Mouse (Mus musculus) erythroid progenitor cell, adult 5-6 weeks (primary cell): ENCODE results near the gene Zxdc. TPM values are rescaled to one million over a fixed set of nuclear protein-coding genes. Genes with fewer than 3 reads are reported as not detected.

Source experiments
- ATAC-seq: replicated peaks from 2 replicates; pipeline ENCODE4 v1.8.0; 2016; ENCODE audit warnings: moderate number of reproducible peaks, mild to moderate bottlenecking, moderate TSS enrichment, inconsistent platforms; ENCODE audit not compliant: poor library complexity, low FRiP score, severe bottlenecking
- total RNA-seq, 2 experiments: library from RNA; stranded (forward) in 1 of 2; stranded (reverse) in 1 of 2; fragments of 150-400 nt in 1 of 2; fragments of 186-747, 209-891 nt in 1 of 2; gene quantifications; 2 replicates each; pipeline versions ENCODE4 v1.2.3 to v1.2.4; 2015 to 2017; ENCODE audit warnings: low replicate concordance in 2 of 2

The Zxdc gene
- total RNA-seq (2015; ENCODE audit: low replicate concordance): 0.84 and 2.2 TPM in 2 replicates
- 3.9 and 5.1 TPM in 2 replicates for total RNA-seq (2017; ENCODE audit: low replicate concordance)

DNA sequence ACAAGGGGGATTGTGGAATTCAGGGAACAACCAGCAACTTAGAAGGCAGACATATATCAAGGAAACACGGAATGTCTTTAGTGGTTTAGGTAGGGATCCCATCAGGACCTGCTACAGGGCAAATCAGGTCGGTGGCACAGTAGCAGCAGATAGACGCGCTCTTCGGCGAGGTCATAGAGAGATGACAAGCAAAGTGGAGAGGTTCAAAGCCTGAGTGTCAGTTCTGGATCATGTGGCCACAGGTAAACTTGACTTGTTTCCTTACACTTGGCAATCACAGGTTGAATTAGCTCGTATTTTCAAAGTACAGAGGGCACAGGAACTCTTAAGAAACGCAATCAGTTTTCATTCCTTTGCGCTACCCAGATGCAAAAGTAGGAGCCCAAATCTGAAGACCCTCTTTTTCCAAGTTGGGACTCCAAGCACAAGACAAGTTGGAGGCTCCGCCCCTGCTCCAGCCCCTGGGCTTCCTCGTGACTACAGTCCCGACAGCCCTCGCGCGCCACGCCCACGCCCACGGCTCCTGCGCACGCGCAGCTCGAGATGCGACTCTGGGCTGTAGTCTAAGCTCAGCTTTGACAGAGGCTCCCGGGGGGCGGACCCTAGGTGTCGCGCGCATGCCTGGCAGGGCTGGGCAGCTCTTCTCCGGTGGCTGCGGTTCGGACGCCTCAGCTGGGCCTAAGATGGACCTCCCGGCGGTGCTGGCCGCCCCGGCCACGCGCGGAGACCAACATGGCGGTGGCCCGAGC lies at the start of gene Zxdc:
Zxdc (plus strand) TSS at position 517 of the 749 bp plus-strand sequence.
- peak; percentile 83 for ATAC-seq

DNA sequence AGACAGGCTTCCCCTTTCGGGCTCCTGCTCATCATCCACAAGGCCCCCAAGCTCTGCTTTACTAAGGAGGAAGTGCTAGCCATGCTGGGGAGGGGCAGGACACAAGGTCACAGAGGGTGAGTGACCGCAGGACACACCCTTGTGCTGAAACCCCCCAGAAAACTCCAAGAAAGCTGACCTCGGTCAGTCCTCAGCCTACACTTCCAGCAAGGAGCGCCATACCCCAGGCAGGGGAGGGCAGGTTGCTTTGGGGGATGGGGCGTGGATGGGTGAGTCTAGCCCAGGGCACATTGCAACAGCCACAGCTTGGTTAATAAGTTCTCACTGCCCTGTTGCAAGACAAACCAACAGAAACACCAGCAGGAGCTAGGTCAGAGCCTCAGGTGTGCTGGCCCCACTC lies 48.9 kb upstream of the Zxdc start:
- ATAC-seq: no peak

DNA sequence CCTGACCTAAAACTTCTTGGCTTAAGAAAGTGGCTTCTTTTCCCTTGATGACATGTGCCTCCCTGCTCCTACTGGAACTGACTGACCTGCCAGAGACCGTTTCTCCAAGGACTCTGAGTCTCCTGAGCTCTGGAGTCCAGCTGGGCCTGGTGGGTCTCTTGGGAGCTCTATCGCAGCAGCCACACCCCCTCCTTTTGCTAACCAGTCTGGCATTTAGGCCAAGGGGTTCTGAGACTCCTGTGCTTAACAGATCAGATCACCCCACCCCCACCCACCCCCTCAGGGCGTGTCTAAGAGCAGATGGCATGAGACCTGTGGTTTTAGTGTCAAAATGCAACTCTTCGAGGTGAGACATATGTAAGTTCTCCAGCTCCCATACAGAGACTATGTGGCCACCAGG lies 47.5 kb upstream of the Zxdc start:
- no peak for ATAC-seq

DNA sequence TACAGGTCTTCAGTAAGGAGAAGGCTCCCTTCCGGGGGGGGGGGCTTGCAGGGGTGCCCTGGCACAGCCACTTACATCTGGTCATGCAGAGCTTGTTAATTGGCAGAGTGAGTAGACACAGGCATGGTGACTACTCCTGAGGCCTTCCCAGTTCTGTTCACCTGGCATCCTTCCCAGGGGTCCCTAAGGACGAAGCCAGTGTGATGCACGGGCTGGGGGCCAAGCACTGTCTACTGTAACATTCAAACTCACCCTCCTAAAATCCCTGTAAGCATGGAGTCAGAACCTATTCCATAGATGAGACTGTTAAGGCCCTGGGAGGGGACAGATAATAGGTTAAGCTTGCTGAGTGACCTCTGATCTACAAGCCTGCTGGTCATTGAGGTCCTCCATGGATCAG lies 45.3 kb upstream of the Zxdc start:
- no peak for ATAC-seq

DNA sequence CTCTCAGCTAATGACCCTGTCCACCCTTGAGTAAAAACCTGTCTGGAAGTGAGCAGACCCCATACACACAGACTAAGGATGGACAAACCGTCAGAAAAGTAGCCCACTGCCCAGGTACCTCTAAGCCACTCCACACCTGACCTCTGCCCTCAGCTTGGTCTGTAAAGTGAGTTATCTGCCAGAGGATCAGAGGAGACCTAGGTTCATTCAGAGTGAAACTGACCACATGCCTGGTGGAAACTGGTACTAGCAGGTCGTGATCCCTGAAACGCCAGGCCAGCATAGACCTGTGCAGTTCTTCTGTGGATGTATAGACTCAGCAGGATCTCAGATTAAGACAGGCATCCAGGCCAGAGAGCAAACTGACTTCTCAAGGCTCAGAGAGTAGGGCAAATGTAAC lies 44.8 kb upstream of the Zxdc start:
- no peak for ATAC-seq

DNA sequence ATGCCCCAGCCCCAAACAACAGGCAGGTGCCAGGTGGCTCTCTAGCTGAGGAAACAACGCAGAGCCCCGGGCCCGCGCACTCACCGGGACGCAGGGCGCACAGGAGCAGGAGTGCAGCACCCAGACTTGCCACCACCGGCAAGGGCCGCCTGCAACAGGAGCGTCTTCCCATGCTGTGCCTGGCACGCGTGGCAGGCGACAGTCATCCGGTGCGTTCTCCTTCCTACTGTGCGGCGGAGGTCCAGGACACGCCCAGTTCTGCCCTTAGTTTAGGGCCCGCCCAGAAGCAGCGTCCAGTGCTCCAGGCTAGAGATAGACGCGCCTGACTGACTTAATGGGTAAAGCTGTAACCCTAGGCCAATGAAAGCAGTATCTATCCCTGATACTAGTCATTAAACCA lies 44.3 kb upstream of the Zxdc start, which contains the start of gene Chst13:
Chst13 (minus strand) TSS at position 195 of the 400 bp plus-strand sequence.
- ATAC-seq: 0 out of 2 replicates have a peak, but pooled peaks have one; percentile 34

DNA sequence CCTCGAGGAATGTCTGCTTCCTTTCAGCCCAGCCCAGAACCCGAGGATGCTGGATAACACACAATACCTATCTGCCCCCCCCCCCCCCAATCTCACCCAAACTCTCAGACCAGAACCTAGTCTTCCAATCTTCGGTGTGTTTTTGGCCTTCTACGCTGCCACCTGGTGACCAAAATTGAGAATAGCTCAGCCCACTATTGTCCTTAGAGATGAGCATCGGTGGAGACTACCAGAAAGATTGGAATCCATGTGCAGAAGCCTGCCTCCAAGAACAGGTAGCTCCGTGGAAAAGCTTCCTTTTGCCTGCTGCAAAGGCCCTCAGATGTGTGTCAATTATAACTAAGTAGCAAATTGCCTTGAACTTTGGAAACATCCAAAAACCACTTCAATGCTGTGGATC lies 41.6 kb upstream of the Zxdc start:
- ATAC-seq: no peak

DNA sequence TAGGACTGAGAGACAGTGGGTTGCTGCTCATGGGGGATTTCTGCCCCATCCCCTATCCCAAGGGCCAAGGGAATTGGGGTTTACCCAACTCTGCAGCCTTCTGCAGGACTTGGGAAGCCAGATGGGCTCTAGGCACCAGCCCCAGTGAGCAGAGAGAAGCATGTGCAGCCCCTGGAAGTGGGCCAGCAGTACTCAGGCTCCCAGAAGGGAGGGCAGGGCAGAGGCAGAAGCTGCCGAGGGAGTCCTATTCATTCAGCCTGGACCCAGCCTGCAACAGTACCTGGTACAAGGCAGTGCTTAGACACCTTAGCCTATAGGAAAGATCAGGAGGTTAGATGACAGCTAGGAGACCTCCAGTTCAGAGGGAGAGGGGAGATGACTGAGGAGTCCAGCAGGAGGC lies 39.3 kb upstream of the Zxdc start:
- no peak for ATAC-seq

DNA sequence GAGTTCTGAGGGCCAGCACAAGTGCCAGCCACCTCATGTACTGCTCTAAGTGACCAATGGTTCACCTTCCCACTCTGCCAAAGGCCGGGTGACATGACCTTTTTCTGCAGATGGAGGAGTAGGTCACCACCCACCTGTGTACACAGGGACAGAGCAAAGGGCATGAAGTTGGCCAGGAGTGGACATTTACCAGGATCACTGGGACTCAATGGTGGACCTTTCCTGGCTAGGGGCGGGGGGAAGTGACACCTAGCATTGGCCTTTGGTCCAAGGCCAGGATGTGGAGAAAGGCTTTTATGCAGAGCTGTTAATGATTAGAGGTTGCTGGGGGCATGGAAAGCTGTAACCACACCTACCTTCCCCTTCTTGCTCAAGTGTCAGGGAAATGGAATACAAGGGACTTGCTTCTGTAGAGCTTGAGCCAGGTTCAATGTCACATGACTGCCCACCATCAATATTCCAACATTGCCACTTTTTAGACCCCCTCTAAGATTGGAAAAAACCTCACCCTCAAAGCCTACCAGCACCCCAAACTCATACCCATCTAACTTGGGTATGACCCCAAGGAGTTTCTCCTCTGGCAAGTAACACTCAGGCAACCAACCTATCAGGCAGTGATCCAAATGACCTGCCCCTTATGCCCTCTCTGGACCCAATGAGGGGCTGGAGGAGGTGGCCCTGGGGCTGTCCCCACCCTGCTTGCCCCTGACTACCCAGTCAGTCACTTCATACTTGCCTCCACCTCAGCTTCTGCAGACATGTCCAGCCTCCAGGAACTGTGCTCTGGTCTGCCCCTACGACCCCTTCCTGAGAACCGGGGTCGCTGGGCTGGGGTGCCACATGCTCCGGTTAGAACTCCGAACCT lies 36.5 kb upstream of the Zxdc start, which contains the start of gene Uroc1:
Uroc1 (plus strand) TSS at position 724 of the 865 bp plus-strand sequence.
- no peak for ATAC-seq

DNA sequence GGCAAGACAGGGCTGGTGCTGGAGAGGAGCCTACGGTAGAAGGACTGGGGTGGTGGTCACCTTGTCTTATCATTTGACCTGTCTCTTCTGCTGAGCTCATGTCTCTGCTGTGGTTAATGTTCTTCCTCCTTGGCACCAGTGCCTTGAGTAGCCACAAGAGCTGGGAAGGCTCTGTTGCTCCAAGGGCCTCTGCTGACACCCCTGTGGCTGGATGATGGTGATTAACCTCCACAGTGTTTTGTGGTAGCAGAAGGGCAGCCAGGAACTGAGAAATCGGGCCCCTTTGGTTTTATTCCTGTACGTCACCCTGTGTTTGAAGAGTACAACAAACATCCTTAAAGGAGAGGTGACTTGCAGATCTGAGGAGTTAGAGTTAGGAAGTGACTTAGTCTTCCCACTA lies 35.0 kb upstream of the Zxdc start:
- ATAC-seq: no peak

DNA sequence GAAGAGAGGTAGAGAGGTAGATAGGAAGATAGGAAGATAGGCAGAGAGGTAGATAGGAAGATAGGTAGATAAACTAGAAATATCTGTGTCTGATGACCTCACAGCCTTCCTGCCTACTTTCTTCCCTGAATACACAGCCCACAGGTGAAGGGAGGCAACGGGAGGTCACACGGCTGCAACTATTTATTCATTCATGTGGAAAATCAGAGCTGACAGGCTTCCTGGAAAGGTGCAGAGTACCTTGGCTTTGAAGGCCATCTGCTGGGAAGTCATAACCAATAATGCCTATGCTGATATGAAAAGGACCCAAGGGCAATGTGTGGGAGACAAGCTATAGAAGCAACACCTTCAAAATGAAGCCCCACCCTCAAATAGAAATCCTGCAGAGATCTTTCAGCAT lies 26.9 kb upstream of the Zxdc start:
- ATAC-seq: no peak

DNA sequence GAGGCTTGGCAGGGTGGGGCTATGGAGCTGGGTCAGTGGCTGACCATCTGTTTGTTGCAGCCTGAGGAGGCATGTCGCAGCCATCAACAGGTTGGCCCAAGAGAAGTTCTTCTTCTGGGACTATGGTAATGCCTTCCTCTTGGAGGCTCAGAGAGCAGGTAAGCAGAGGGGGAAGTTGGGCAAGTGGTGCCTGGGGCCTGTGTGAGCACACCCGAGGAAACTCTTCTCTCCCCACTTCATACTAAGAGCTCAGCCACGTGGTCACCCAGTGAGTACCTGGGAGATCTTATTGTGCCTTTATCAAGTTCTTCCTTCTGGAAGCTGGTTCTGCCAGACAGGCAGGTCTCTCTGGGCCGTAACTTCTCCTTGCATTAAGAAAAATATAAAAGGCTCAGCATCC lies 22.1 kb upstream of the Zxdc start:
- ATAC-seq: no peak

DNA sequence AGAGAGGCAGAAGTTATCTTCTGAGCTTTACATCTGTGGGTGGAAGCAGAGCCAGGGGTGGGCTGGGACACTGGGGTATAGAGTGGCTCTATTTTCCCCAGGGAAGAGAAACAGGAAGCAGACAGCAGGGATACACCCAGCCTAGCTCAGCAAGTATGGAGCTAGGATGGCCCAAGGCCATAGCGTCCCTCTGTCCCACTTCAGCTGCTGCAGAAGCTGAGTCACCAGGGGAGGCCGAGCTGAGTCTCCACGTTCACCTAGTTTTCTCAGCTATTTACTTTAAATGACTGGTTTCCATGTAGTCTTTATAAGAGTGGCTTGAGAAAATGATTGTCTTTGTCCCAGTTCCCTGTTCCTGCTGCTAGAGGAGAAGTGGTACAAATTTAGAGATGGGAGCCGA lies 20.8 kb upstream of the Zxdc start:
- no peak for ATAC-seq

DNA sequence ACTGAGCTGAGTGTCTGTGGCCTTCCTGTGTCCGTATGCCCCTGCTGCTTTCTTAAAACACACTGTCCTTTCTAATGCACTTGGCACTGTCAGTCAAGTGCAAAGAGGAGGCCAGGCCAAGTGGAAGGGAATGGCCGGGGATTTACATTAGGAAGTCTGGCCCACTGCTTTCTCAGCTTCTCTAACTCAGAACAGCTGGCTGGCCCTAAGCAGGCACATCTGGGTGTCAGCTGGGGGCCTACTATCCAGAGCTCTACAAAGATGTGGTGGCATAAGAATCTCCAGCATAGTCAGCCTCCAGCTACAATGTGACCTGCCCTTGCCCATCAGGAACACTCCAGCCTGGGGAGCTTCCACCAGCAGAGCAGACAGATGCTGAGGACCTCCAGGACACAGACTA lies 19.3 kb upstream of the Zxdc start:
- no peak for ATAC-seq

DNA sequence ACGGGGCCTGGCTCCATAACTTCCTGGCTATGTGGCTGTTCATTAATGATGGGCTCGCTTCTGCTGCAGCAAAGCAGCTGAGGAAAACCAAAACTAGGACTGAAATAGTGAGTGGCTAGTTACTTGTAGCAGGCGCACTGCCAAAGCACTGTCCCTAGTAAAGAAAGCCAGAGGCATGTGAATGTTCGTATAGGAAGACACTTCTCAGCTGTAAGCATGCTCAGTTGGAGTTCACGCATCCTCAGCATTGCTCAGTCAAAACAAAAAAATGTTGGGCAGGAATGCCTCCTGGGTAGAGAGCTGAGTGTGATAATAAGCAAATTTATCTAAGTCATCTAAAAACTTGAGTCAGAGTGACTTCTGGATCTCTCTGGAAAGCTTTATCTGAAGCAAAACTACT lies 11.2 kb upstream of the Zxdc start:
- ATAC-seq: no peak

DNA sequence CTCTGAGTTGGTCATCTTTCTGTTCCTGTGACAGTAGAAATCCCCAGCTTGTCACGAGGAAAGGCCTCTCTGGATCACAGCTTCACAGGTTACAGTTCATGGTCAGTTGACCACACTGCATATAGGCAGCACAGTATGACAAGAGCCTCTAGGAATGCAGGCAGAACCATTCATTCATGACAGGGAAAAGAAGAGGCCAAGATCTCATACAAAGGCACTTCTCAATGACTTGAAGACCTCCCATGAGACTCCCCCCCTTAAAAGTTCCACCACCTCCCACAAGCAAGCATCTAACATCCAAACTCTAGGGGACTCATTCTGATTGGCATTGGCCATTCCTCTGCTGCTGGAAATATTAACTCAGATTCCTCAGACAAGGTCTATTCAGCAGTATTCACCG lies 9.8 kb upstream of the Zxdc start:
- ATAC-seq: no peak

DNA sequence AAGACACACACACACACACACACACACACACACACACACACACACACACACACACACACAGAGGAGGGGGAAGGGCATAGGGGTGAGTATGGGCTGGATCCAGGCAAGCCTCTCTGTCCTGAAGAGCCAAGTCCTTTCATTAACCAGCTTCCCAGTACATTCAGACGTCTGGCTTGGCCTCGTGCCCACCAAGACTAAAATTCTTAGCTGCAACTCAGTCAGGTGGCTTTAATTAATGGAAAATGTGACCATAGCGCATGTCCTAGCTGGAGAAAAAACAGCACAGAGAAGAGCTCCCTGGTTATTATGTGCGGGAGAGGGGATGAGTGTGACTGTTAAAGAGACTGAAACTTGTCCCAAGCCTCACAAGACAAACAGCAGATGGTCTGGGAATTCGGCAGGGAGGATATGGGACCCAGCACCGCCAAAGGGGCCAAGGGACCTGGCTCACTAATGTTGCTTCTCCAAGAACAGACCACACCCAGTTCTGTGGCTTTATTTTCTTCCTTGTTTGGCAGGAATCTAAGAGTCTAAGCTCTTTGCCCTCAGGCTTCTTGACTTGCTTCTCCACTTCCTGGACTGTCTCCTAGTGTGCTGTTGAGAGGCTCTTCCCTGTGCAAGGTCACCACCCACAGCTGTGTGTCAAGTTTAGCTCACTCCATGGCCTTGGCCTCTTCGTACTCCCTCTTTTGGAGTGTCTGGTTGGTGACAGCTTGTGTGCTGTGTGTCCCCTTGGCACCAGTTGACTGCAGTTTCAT lies 9.1 kb upstream of the Zxdc start:
- no peak for ATAC-seq

DNA sequence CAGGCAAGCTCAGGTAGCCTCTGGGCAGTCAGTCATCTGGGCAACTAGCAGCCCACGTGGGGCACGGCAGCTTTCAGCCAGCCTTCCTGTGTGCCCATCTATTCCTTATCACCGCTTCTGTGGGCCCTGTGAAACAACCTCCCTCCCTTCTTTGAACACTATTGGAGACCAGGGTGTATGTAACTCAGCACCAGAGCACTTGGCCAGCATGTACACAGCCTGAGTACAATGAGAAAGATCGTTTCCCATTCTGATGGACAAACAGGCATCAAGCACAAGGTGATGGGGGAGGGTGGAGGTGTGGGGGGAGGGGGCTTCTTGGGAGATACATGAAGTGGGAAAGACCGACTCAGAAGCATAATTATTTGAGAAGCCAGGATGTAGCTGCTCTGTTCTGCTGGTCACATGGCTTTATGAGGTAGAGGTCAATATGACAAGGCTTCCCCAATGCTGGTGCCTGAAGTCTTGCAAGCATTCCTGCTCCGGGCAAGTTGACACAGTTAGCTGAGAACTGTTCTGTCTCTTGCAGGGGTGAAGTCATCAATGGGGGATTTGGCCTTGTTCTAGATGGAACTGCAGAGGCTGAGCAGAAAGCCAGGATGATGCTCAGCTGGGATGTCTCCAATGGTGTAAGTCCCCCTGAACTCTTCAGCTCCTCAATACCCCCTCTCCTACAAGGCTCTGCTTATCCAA lies 8.2 kb upstream of the Zxdc start:
- ATAC-seq: no peak

DNA sequence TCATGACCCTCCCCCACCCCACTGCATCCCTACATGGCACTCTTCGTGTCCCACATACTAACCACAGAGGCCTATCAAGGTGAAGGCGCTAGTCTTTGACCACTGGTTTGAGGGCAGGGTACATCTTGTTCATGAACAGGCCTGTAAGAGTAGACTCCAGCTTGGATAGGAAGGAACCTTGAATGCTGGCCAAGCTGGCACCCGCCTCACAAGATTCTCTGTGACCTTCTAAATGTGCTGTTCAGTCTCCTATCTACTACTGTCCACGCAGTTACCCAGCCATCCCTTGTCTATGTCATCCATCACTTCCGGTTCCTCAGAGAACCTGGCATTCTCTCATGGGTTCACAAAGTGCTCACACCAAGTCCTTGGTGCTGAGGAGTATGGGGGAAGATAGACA lies 6.0 kb upstream of the Zxdc start:
- ATAC-seq: no peak
